Mouse (Mus musculus): ENCODE measurements around the gene Ncbp1.

The Ncbp1 gene

GRCm38 (mm10) chr4:46201834-46202561, 63.6 kb downstream of the Ncbp1 start:
- DNase-seq (ENCODE audit: low read depth, low spot score), result peak; percentile 69

DNA sequence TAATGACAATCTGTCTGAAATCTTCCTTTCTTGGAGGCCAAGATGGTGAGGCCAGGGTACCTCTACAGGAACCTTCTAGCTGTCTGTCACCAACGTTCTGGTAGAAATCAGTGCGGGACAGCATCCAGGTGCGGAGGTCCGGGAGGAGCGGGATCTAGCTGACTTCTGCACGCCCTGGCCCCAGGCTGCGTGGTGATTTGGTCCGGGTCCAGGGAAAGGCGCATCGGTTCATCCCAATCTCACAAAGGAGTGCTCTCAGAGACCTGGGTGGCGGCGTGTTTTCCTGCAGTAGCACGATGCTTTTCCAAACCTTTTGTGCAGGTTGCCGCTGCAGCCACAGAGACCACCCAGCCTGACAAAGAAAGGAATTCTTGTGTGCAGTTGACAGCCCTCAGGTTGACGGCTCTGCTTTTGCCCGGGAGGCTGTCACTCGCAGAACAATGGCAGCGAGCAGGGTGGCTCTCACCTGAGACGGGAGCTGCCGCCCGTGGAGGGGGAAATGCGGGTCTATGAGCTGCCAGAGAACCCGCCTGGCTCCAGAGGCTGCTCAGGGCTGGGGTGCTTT, 64.2 kb downstream of the Ncbp1 start:
- no peak for DNase-seq (ENCODE audit: low read depth, low spot score)

DNA sequence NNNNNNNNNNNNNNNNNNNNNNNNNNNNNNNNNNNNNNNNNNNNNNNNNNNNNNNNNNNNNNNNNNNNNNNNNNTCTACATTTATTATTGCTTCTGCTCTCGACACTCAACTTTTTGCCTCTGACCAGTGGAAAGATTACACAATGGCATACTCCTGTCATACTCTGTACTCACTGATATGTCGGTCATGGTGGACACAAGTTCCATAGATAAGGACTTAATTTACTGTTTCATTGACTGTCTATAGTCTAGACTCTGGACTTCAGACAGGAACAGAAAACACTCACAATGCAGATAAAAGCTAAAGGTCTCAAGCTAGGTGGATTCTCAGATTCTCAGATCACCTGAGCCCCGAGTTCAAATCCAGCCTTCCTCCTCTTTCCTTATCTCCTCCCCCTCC, 82.7 kb downstream of the Ncbp1 start:
- no peak for DNase-seq (ENCODE audit: low read depth, low spot score)

Data from retina, postnatal 7 days (tissue).